Mouse (Mus musculus) naive thymus-derived CD4-positive, alpha-beta T cell, adult 5 months (primary cell): ENCODE measurements around the gene Ntmt1. TPM values are rescaled to one million over a fixed set of nuclear protein-coding genes. Genes with fewer than 3 reads are reported as not detected.

Experiments used
- polyA plus RNA-seq: library from polyadenylated mRNA; unstranded; fragments of 100-300 nt; shearing (Covaris generic); gene quantifications from one replicate; pipeline ENCODE4 v1.2.1, GENCODE M21; 2017

Ntmt1 gene
- 25.7 TPM for polyA plus RNA-seq

DNA sequence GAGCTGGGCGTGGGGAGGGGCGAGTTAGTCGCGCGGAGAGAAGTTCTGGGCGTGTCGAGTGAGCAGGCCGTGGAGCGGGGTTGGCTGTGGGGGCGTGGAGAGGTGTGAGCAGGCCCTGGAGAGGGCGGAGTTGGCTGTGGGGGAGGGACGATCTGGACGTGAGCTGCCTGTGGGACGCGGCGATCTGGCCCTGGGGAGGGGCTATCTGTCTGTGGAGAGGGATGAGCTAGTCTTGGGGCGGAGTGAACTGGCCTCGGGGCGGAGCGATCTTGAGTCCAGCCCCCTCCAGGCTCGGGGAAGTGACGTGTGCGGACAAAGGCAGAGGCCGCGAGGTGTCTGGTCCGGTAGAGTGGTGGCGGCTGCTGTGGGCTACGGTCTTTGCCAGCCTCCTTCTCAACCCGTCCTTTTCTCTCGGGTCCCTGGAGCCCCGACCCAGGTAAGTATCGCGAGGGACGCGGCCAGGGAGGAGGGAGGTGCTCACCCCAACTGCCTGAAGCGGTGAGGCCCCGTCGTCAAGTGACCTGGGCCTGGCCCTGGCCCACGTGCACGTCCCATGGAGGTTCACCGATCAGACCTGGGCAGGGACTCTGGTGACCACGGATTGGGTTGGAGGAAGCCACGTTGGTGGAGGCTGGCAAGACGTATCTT, at the start of gene Ntmt1:
TSS of gene Ntmt1 (plus strand) at position 179 of the 648 bp plus-strand sequence.

GRCm38 (mm10) chr2:30803604-30804003, 4.0 kb upstream of the Ntmt1 start, which contains the start of gene 1700001O22Rik:
1700001O22Rik (minus strand) TSS chr2:30803661.

DNA sequence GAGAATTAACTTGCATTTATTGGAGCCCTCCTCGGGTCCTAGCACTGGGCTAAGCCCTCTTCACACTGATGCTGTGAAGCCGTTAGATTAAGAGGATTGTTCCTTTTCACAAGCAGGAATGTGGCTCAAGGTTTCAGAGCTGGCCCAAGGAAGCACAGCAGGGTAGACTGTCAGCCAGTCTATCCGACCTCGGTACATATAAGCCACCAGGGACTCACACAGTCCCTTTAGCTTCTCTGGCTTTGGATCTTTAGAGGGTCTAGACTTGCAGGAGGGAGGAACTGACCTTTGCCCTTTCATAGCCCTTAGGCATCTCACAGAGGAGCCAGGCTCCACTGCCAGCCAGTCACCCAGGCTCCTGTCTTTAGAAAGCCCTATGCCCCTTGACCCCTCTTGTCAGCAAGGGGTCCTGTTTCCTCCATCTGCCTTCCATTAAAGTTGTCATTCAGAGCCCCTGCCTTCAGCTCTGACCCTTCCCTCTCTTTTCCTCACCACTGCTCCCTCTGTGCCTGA, 22.7 kb downstream of the Ntmt1 start, which contains the start of gene Asb6:
TSS of gene Asb6 (minus strand) at position 51 of the 513 bp plus-strand sequence.

GRCm38 (mm10) chr2:30834373-30835022, 26.9 kb downstream of the Ntmt1 start, which contains the start of gene Prrx2:
Prrx2 (plus strand) TSS chr2:30834972.

Other genes with a start within 250 kb of the Ntmt1 start
- not detected for gene Cstad, start 212.8 kb upstream of the Ntmt1 start, polyA plus RNA-seq
- gene 1700001O22Rik, start 4.2 kb upstream of the Ntmt1 start, polyA plus RNA-seq: not detected
- gene Asb6, start 22.5 kb downstream of the Ntmt1 start, polyA plus RNA-seq: 64.4 TPM
- gene Prrx2, start 27.1 kb downstream of the Ntmt1 start, polyA plus RNA-seq: not detected
- gene Ptges, start 122.0 kb downstream of the Ntmt1 start, polyA plus RNA-seq: not detected
- 28.1 TPM for gene Tor1b, start 145.1 kb downstream of the Ntmt1 start, polyA plus RNA-seq
- gene Tor1a, start 160.1 kb downstream of the Ntmt1 start, polyA plus RNA-seq: 81.3 TPM
- 64.4 TPM for gene BC005624, start 174.4 kb downstream of the Ntmt1 start, polyA plus RNA-seq
- gene Usp20, start 174.5 kb downstream of the Ntmt1 start, polyA plus RNA-seq: 18.8 TPM